Mouse (Mus musculus) layer of hippocampus, adult 18-20 months (tissue): ENCODE measurements around the gene Exoc2. TPM values are rescaled to one million over a fixed set of nuclear protein-coding genes. Genes with fewer than 3 reads are reported as not detected.

Experiments
- DNase-seq, 2 experiments: peaks; one replicate each; pipeline ENCODE4 v3.0.0; 2022; ENCODE audit warnings: low spot score in 2 of 2
- total RNA-seq, 2 experiments: library from RNA; stranded (reverse); gene quantifications; 2 replicates each; pipeline ENCODE4 v1.2.3; 2021

Exoc2 gene
- total RNA-seq, 2 experiments from 2014 or later, result 34.7 to 37.3 TPM

DNA sequence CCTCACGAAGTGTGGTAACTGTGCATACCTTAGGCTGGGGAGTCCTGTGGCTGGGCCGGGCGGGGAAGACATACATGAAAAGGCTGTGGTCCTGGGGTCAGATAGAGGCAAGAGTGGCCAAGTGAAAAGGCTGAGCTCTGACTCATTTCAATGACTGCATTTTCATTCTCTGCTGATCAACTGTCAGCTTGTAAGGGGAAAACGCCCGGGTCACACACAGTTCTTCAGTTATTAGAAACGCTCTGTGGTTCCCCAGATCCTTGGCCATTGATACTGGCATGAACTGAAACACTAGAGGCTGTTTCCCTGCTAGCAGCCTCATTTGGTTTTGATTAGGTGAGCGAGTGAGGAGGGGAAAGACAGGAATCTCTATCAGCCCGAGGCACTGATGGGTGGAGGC is 191.5 kb downstream of the Exoc2 start:
- DNase-seq, result no peak

DNA sequence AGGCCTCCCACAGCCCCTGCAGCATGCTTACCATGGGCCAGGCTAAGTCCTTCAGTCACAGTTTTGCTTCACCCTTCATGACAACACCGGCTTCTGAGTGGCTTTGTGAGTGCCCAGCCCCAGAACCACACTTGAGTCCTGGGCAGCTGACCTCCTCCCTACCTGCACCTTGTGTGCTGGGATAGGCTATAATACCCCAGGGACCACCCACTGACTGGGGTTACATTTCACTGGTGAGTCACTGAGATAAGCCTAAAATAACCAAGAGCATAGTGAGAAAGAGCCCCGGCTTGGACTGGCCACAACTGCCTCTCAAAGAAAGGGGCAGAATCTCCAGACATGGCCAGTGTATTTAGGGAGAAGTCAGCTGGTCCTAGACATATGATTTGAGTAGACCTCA is 192.0 kb downstream of the Exoc2 start:
- no peak for DNase-seq

DNA sequence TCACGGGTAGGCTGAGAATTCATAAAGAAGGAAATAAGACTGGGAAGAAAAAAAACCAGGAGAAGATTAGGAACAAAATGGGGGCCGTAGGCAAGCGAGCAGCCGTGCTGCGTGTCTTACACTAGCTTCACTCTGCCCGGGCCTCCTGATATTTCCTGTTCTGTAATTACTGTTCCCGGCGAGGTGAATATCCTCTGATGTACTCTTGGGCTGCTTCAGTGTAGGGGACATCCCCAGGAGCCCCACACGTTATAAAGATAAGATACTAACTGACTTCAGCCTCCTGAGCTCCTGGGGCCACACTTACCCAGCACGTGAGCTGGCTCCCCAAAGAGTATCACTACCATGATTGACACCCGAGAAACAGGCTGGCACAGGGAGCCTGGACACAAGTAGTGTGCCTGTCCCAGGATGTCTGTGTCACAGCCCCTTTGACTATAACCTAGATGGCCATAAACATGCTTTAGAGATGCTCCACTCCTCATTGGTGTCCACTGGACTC is 196.2 kb downstream of the Exoc2 start:
- no peak for DNase-seq

DNA sequence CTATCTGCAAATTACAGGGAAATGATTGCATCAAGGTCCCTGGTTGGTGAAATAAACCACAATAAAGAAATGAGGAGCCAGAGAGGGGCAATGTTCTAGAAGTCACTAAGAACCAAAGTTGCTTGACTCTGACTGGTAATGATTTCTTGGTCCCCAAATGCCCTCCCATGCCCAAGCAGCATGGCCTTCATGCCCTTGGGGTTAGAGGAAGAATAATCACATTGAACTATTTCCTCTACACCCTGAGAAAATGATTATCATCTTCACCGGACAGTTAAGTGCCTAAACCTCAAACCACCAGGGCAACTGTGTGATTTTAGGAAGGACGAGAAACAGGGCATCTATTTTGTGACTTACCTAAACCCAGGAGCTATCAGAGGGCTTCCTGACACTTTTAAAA is 197.9 kb downstream of the Exoc2 start:
- no peak for DNase-seq

DNA sequence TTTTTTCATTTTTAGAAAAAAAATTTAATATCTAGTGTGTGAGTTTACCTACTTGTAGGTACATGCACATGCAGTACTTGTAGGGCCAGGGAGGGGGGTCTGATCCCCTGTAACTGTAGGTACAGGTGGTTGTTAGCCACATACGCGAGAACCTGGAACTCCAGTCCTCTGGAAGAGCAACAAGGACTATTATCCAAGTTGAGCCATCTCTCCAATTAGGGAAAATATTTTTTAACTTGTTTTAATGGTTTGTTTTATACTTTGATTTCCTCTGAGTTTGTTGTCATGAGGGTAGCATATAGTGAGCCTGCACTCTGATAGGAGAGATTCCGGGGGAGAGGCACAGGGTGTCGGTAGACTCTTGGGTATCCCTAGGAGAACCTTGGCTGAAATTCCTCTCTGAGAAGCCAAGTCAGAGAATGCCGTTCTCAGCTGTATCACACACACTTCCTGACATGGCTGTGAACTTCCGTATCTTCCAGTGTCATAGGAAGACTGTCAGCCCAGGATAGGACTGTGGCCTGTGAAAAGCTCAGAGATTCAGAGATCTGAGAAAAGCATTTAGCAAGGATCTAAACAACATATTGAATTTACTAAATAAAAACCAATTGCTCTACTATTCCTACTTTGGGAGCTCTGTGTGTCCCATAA is 206.3 kb downstream of the Exoc2 start:
- DNase-seq, result no peak

DNA sequence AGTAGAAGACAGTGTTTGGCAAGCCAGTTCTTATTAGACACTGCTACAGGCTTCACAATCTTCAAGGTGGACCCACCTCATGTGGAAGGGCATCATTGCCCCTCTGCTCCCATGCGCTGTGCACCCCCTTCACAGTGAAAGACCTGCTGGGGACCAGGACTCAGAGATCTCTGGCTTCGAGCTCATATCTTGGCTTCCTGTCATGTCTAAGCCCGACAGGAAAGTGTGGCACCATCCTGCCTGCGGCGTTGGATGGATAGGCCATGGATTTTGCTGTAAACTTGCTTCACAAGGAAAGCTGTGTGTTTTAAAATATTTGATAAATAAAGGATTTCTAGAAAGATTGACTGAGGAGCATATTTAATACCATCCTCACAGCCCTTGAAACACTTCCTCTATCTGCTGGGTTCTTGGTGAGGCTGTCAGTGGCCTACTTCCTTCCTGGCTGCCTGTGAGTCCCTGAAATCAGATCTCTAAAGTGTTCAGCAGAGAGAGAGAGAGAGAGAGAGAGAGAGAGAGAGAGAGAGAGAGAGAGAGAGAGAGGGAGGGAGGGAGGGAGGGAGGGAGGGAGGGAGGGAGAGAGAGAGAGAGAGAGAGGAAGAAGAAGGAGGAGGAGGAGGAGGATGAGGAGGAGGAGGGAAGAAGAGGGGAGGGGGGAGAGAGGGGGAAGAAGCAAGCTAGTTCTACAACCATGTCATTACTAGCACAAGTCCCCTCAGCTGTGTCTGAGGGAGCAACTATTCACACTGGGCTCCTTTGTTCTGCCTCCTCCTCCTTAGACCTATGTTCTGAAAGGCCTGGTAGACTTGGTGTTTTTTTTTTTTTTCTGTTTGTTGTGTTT is 207.0 kb downstream of the Exoc2 start:
- DNase-seq, result no peak

DNA sequence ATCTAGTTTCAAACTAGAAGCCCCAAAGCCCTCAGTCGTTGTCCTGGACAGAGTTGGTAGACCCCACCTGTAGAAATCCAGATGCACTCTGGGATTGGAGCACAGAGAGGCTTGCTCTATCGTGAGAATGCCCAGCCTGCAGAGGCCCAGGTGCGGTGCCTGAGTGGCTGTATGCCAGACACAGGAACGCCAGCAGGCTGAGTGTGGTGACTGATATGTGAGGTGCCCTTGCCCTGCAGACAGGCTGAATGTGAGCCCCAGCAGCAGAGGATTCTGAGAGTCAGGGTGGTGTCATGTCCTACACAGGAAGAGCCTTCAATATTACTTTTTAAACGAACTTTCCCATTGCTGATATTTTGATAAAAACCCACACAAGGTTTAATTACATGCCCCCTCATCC is 208.0 kb downstream of the Exoc2 start:
- DNase-seq, result no peak

DNA sequence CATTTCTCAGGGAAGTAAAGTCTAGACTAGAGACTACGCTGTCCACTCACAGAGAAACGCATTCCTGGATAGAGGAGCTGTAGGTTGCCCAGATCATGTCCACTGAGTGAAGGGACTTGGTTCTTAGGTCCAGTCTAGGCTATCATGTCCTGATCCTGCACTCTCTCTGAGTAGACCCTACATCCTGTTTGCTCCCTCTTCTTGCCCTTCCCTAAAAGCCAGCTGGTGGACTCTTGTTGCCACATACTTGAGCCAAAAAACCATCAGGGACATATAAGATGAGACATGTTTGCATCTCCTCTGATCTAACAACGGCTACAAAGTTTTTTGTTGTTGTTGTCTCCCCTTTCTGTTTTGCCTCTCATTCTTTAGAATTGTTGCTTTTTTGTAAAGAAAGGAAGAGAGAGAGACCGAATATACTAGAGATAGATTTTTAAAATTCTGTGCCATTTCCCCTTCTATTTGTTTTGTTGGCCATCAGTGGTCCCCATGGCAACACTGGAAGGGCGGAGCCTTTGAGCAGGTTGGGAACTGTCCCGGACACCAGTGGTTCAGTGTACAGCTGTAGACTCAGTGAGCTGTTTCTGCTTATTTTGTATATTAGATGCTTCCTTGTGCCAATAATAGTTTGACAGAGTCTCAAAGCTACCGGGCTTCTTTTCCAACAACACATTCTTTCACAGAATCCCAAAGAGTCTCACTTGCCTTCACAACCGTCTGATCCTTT is 209.7 kb downstream of the Exoc2 start:
- no peak for DNase-seq

Other genes starting within 250 kb of the Exoc2 start
- gene Irf4, start 224.9 kb downstream of the Exoc2 start, total RNA-seq, result under 1 TPM; 0.22 to 0.43 TPM
- gene Hus1b, start 26.3 kb downstream of the Exoc2 start, total RNA-seq, result under 1 TPM; 0.35 to 0.56 TPM
- gene Gm5447, start 111 bp upstream of the Exoc2 start, total RNA-seq, result not detected